Mouse (Mus musculus): Measurements from ENCODE around the gene Calm5. TPM values are rescaled to one million over a fixed set of nuclear protein-coding genes. Genes with fewer than 3 reads are reported as not detected.

Gene Calm5
- polyA plus RNA-seq, 1 experiment from 2014 or later, result not detected

DNA sequence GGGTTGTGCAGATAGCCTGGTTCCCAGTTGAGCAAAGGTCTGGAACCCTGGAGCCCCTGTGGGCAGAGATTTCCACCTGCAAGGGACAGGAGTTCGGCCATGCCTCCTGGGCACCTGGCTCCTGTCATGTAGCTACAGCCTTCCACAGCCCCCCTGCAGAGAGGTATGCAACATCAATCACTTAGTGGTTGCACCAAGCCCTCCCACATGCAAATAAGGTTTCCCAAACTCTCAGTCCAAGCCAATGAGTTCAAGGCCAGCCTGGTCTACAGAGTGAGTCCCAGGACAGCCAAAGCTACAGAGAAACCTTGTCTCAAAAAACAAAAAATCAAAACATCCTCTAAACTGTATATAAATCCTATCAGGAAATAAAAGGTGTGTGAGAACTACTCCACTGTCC lies 3.6 kb upstream of the Calm5 start:
- TF ChIP-seq CTCF (IDR thresholded peaks at IDR 0.05) (no peak), EP300 (IDR thresholded peaks at IDR 0.05) (no peak)
- H3K4me1 ChIP-seq (ENCODE audit: insufficient read depth, low read depth, low read length), result no peaks in the 10 kb centered on the region
- no peaks in the 10 kb centered on the region for H3K27me3 ChIP-seq (replicated peaks; ENCODE audit: insufficient read depth, low read length)
- H3K27ac ChIP-seq (ENCODE audit: low read length), result no peak overlapping the region
- 100% methylated on average over 1 of the region's 1 CpGs for WGBS
- no peaks in the 10 kb centered on the region for H3K9me3 ChIP-seq (ENCODE audit: low read length)
- DNase-seq (ENCODE audit: low spot score) (no peak), ATAC-seq (no peak)
- no peak overlapping the region for H3K4me3 ChIP-seq (ENCODE audit: low read depth, low read length)
- H3K9ac ChIP-seq (replicated peaks; ENCODE audit: low read depth), result no peak overlapping the region
- no peaks in the 10 kb centered on the region for H3K36me3 ChIP-seq (ENCODE audit: insufficient read depth, low read length)
- H3K4me2 ChIP-seq (replicated peaks; ENCODE audit: low read depth, low read length), result no peak overlapping the region

DNA sequence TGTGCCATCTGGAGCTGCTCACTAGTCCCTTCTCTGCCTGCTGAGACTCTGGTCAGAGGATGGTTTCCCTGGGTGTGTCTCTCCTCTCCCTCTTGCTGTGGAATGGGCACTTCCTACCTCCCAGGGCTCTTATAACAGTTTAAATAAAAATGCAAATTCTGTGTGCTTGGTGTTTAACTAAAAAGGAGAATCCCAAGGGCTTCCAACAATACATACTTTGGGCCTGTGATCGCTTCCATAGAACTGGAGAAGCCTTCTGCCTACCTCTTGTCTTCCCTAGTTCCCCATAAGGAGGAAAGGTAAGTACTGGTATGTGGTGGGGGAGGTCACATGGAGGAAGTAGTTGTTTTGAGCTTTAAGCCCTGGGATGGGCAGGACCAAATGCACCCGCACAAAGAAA lies 883 bp downstream of the Calm5 start:
- Histone ChIP-seq H3K36me3 (ENCODE audit: insufficient read depth, low read length) (no peaks in the 10 kb centered on the region), H3K27me3 (replicated peaks; ENCODE audit: insufficient read depth, low read length) (no peaks in the 10 kb centered on the region), H3K9ac (replicated peaks; ENCODE audit: low read depth) (no peak overlapping the region), H3K4me1 (ENCODE audit: insufficient read depth, low read depth, low read length) (peaks cover 4% of the 10 kb centered on the region; the same call in 1 of the 2 replicates), H3K27ac (ENCODE audit: low read length) (no peak overlapping the region), H3K4me2 (replicated peaks; ENCODE audit: low read depth, low read length) (no peak overlapping the region), H3K4me3 (ENCODE audit: low read depth, low read length) (no peak overlapping the region), H3K9me3 (ENCODE audit: low read length) (no peaks in the 10 kb centered on the region)
- WGBS, result 71% methylated on average over 2 of the region's 2 CpGs
- ATAC-seq (no peak), DNase-seq (ENCODE audit: low spot score) (no peak)
- TF ChIP-seq EP300 (IDR thresholded peaks at IDR 0.05) (no peak), CTCF (IDR thresholded peaks at IDR 0.05) (no peak)

DNA sequence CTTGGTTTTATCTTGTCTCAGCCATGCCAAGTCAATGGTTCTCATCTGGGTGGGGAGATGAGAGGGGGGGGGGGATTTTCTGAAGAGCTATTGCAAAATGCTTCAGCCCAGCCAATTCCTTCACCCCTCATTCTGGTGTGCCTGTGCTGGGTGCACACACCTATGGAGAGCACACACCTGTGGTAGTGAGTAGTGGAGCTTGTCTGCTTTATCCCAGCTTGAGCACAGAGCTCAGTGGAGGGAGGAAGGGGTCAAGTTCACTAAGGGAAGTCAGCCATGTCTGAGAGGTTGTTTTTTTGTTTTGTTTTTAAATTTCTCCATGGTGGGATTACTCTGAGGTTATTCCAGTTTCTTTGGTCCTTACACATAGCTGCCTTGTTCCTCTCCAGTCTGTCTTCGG lies 2.3 kb downstream of the Calm5 start:
- H3K27ac ChIP-seq (ENCODE audit: low read length), result no peak overlapping the region
- ATAC-seq (no peak), DNase-seq (ENCODE audit: low spot score) (no peak)
- H3K4me3 ChIP-seq (ENCODE audit: low read depth, low read length), result no peak overlapping the region
- TF ChIP-seq CTCF (IDR thresholded peaks at IDR 0.05) (no peak), EP300 (IDR thresholded peaks at IDR 0.05) (no peak)
- H3K9me3 ChIP-seq (ENCODE audit: low read length), result no peaks in the 10 kb centered on the region
- 65% methylated on average over 1 of the region's 1 CpGs for WGBS
- H3K9ac ChIP-seq (replicated peaks; ENCODE audit: low read depth), result no peak overlapping the region
- no peaks in the 10 kb centered on the region for H3K36me3 ChIP-seq (ENCODE audit: insufficient read depth, low read length)
- H3K4me2 ChIP-seq (replicated peaks; ENCODE audit: low read depth, low read length), result no peak overlapping the region
- H3K27me3 ChIP-seq (replicated peaks; ENCODE audit: insufficient read depth, low read length), result no peaks in the 10 kb centered on the region
- peaks cover 4% of the 10 kb centered on the region; the same call in 1 of the 2 replicates for H3K4me1 ChIP-seq (ENCODE audit: insufficient read depth, low read depth, low read length)

DNA sequence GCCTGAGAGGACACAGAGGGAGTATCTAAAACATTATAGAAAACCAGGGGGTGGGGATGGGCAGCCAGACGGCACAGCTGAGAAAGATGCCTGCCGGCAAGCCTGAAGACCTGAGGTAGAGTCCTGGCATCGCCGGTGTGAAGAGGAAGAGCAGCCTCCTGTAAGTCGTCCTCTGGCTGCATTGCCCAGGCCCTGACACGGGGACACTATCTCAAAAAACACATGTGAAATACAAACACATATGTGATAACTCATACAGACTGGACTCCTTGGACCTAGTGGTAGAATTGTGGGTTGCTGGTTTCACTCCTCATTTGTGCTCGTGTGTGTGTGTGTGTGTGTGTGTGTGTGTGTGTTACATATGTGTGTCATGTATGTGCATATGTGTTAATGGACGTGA lies 7.3 kb downstream of the Calm5 start:
- Histone ChIP-seq H3K9ac (replicated peaks; ENCODE audit: low read depth) (no peak overlapping the region), H3K9me3 (ENCODE audit: low read length) (no peaks in the 10 kb centered on the region), H3K36me3 (ENCODE audit: insufficient read depth, low read length) (no peaks in the 10 kb centered on the region), H3K27ac (ENCODE audit: low read length) (no peak overlapping the region), H3K4me2 (replicated peaks; ENCODE audit: low read depth, low read length) (no peak overlapping the region), H3K4me3 (ENCODE audit: low read depth, low read length) (no peak overlapping the region), H3K4me1 (ENCODE audit: insufficient read depth, low read depth, low read length) (peaks cover 4% of the 10 kb centered on the region; the same call in 1 of the 2 replicates), H3K27me3 (replicated peaks; ENCODE audit: insufficient read depth, low read length) (no peaks in the 10 kb centered on the region)
- DNase-seq (ENCODE audit: low spot score), result no peak
- 83% methylated on average over 8 of the region's 8 CpGs for WGBS
- TF ChIP-seq CTCF (IDR thresholded peaks at IDR 0.05) (no peak), EP300 (IDR thresholded peaks at IDR 0.05) (no peak)
- ATAC-seq, result no peak

DNA sequence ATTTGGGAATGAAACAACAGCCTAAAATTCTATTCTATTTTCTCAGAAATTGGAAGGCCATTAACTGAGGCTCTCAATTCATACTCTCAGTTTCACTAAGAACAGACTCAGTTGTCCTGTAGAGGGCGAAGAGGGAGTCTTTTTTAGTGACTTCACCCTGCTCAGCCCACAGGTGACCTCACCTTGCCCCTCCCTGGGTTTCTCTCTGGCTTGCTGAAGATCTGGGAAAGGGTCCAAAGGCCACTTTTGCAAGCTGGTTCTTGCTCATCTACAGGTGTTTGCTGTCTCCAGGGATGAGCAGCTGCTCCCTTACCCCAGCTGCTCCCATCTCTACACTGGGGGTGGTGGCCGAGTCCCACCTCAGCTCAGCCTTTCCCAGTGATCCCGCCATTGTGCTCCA lies 8.4 kb downstream of the Calm5 start:
- H3K4me2 ChIP-seq (replicated peaks; ENCODE audit: low read depth, low read length), result no peak overlapping the region
- DNase-seq (ENCODE audit: low spot score), result no peak
- no peak for ATAC-seq
- H3K27me3 ChIP-seq (replicated peaks; ENCODE audit: insufficient read depth, low read length), result no peaks in the 10 kb centered on the region
- H3K36me3 ChIP-seq (ENCODE audit: insufficient read depth, low read length), result no peaks in the 10 kb centered on the region
- H3K9me3 ChIP-seq (ENCODE audit: low read length), result no peaks in the 10 kb centered on the region
- WGBS, result 77% methylated on average over 3 of the region's 3 CpGs
- TF ChIP-seq EP300 (IDR thresholded peaks at IDR 0.05), result no peak
- no peak for TF ChIP-seq CTCF (IDR thresholded peaks at IDR 0.05)
- H3K27ac ChIP-seq (ENCODE audit: low read length), result no peak overlapping the region
- no peaks in the 10 kb centered on the region for H3K4me1 ChIP-seq (ENCODE audit: insufficient read depth, low read depth, low read length)
- H3K9ac ChIP-seq (replicated peaks; ENCODE audit: low read depth), result no peak overlapping the region
- H3K4me3 ChIP-seq (ENCODE audit: low read depth, low read length), result no peak overlapping the region

DNA sequence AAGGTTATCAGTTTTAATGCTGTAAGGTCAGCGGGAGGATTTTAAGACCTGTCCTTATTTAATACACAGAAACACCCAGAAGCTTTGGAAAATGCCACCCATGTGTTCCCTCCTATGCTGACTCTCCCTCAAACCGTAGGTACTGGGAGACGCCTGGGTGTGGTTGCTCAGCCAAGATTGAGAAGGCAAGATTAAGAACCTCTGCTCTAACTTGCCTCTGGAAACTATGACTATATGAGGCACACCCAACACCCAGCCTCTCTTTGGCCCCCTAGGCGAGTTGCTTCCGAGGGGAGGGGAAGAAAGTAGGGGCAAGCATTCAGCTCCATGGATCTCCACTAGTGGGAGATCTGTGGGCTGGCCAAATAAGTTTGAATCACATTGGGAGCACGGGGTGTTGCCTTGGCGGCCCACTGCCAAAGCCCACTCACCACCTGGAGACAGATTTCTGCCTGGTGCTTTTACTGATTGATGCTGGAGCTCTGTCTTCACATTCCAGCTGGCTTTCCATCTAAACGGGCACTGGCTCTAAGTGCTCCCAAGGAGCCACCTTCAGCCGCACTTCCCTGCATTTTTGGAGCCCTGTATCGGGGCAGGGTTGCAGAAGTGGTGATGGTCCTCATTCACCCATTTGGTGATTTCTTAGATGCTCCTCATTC lies 9.1 kb downstream of the Calm5 start:
- Histone ChIP-seq H3K9ac (replicated peaks; ENCODE audit: low read depth) (no peak overlapping the region), H3K27me3 (replicated peaks; ENCODE audit: insufficient read depth, low read length) (no peaks in the 10 kb centered on the region), H3K4me1 (ENCODE audit: insufficient read depth, low read depth, low read length) (no peaks in the 10 kb centered on the region), H3K27ac (ENCODE audit: low read length) (no peak overlapping the region), H3K9me3 (ENCODE audit: low read length) (no peaks in the 10 kb centered on the region), H3K4me3 (ENCODE audit: low read depth, low read length) (no peak overlapping the region), H3K4me2 (replicated peaks; ENCODE audit: low read depth, low read length) (no peak overlapping the region), H3K36me3 (ENCODE audit: insufficient read depth, low read length) (no peaks in the 10 kb centered on the region)
- 84% methylated on average over 9 of the region's 10 CpGs for WGBS
- no peak for DNase-seq (ENCODE audit: low spot score)
- no peak for ATAC-seq
- TF ChIP-seq CTCF (IDR thresholded peaks at IDR 0.05), result no peak
- TF ChIP-seq EP300 (IDR thresholded peaks at IDR 0.05), result no peak

Measured in lung, postnatal 0 days (tissue).